Mouse (Mus musculus): ENCODE results near the gene Camta2. TPM values are rescaled to one million over a fixed set of nuclear protein-coding genes. Genes with fewer than 3 reads are reported as not detected.

Gene Camta2
- polyA plus RNA-seq, 1 experiment from 2014 or later = 8.7 TPM

GRCm38 (mm10) chr11:70641241-70641640 is 46.7 kb downstream of the Camta2 start:
- H3K4me3 ChIP-seq (ENCODE audit: low read depth, low read length) = no peak overlapping the region
- peaks cover 7% of the 10 kb centered on the region for H3K4me1 ChIP-seq (ENCODE audit: control insufficient read depth, insufficient read depth, low read length)
- no peaks in the 10 kb centered on the region for H3K27me3 ChIP-seq (replicated peaks; ENCODE audit: control insufficient read depth, insufficient read depth, low read length)
- H3K36me3 ChIP-seq (ENCODE audit: control insufficient read depth, insufficient read depth, low read length) = peaks cover 21% of the 10 kb centered on the region
- H3K27ac ChIP-seq (ENCODE audit: low read depth, low read length) = no peak overlapping the region
- DNase-seq (ENCODE audit: low spot score) (no peak), ATAC-seq (no peak)
- no peak overlapping the region for H3K9ac ChIP-seq (ENCODE audit: low read length)
- H3K9me3 ChIP-seq (replicated peaks; ENCODE audit: control insufficient read depth, low read length) = no peaks in the 10 kb centered on the region
- no peak overlapping the region for H3K4me2 ChIP-seq (ENCODE audit: low read length)
- 90% methylated on average over 7 of the region's 7 CpGs for WGBS

- Histone ChIP-seq H3K9ac (ENCODE audit: low read length) (no peak overlapping the region), H3K4me3 (ENCODE audit: low read depth, low read length) (no peak overlapping the region), H3K4me1 (ENCODE audit: control insufficient read depth, insufficient read depth, low read length) (no peaks in the 10 kb centered on the region), H3K27ac (ENCODE audit: low read depth, low read length) (no peak overlapping the region), H3K27me3 (replicated peaks; ENCODE audit: control insufficient read depth, insufficient read depth, low read length) (no peaks in the 10 kb centered on the region), H3K36me3 (ENCODE audit: control insufficient read depth, insufficient read depth, low read length) (peaks cover 15% of the 10 kb centered on the region), H3K4me2 (ENCODE audit: low read length) (no peak overlapping the region), H3K9me3 (replicated peaks; ENCODE audit: control insufficient read depth, low read length) (no peaks in the 10 kb centered on the region)
- ATAC-seq = no peak
- WGBS = 88% methylated on average over 8 of the region's 8 CpGs
- no peak for DNase-seq (ENCODE audit: low spot score)
Observed at GRCm38 (mm10) chr11:70639976-70640375, 47.9 kb downstream of the Camta2 start.

GRCm38 (mm10) chr11:70638714-70639278 is 49.1 kb downstream of the Camta2 start, which contains the start of gene Gp1ba:
Gp1ba (plus strand) TSS chr11:70639122.
- ATAC-seq (no peak), DNase-seq (ENCODE audit: low spot score) (no peak)
- Histone ChIP-seq H3K4me1 (ENCODE audit: control insufficient read depth, insufficient read depth, low read length) (no peaks in the 10 kb centered on the region), H3K9ac (ENCODE audit: low read length) (no peak within 1 kb of the TSS), H3K4me3 (ENCODE audit: low read depth, low read length) (no peak within 1 kb of the TSS), H3K9me3 (replicated peaks; ENCODE audit: control insufficient read depth, low read length) (no peaks in the 10 kb centered on the region), H3K36me3 (ENCODE audit: control insufficient read depth, insufficient read depth, low read length) (peaks cover 7% of the 10 kb centered on the region; the same call in 1 of the 2 replicates), H3K27ac (ENCODE audit: low read depth, low read length) (no peak within 1 kb of the TSS), H3K27me3 (replicated peaks; ENCODE audit: control insufficient read depth, insufficient read depth, low read length) (no peaks in the 10 kb centered on the region), H3K4me2 (ENCODE audit: low read length) (no peak within 1 kb of the TSS)
- whole genome bisulfite sequencing = 49% methylated on average over 5 of the region's 5 CpGs

- Histone ChIP-seq H3K4me1 (ENCODE audit: control insufficient read depth, insufficient read depth, low read length) (no peaks in the 10 kb centered on the region), H3K36me3 (ENCODE audit: control insufficient read depth, insufficient read depth, low read length) (peaks cover 7% of the 10 kb centered on the region; the same call in 1 of the 2 replicates), H3K9ac (ENCODE audit: low read length) (no peak overlapping the region), H3K4me3 (ENCODE audit: low read depth, low read length) (no peak overlapping the region), H3K27ac (ENCODE audit: low read depth, low read length) (no peak overlapping the region), H3K27me3 (replicated peaks; ENCODE audit: control insufficient read depth, insufficient read depth, low read length) (no peaks in the 10 kb centered on the region), H3K9me3 (replicated peaks; ENCODE audit: control insufficient read depth, low read length) (no peaks in the 10 kb centered on the region), H3K4me2 (ENCODE audit: low read length) (no peak overlapping the region)
- DNase-seq (ENCODE audit: low spot score) = no peak
- no peak for ATAC-seq
- 90% methylated on average over 1 of the region's 1 CpGs for WGBS
Observed at GRCm38 (mm10) chr11:70638293-70638692, 49.6 kb downstream of the Camta2 start.

GRCm38 (mm10) chr11:70637764-70638163 is 50.1 kb downstream of the Camta2 start:
- Histone ChIP-seq H3K9ac (ENCODE audit: low read length) (no peak overlapping the region), H3K4me2 (ENCODE audit: low read length) (no peak overlapping the region), H3K27me3 (replicated peaks; ENCODE audit: control insufficient read depth, insufficient read depth, low read length) (no peaks in the 10 kb centered on the region), H3K36me3 (ENCODE audit: control insufficient read depth, insufficient read depth, low read length) (peaks cover 4% of the 10 kb centered on the region; the same call in 1 of the 2 replicates), H3K27ac (ENCODE audit: low read depth, low read length) (no peak overlapping the region), H3K4me3 (ENCODE audit: low read depth, low read length) (no peak overlapping the region), H3K9me3 (replicated peaks; ENCODE audit: control insufficient read depth, low read length) (no peaks in the 10 kb centered on the region), H3K4me1 (ENCODE audit: control insufficient read depth, insufficient read depth, low read length) (no peaks in the 10 kb centered on the region)
- WGBS = 100% methylated on average over 1 of the region's 1 CpGs
- no peak for DNase-seq (ENCODE audit: low spot score)
- no peak for ATAC-seq

- ATAC-seq = no peak
- Histone ChIP-seq H3K36me3 (ENCODE audit: control insufficient read depth, insufficient read depth, low read length) (no peaks in the 10 kb centered on the region), H3K9ac (ENCODE audit: low read length) (no peak overlapping the region), H3K4me2 (ENCODE audit: low read length) (no peak overlapping the region), H3K4me1 (ENCODE audit: control insufficient read depth, insufficient read depth, low read length) (no peaks in the 10 kb centered on the region), H3K27me3 (replicated peaks; ENCODE audit: control insufficient read depth, insufficient read depth, low read length) (no peaks in the 10 kb centered on the region), H3K9me3 (replicated peaks; ENCODE audit: control insufficient read depth, low read length) (no peaks in the 10 kb centered on the region), H3K27ac (ENCODE audit: low read depth, low read length) (no peak overlapping the region), H3K4me3 (ENCODE audit: low read depth, low read length) (no peak overlapping the region)
- no peak for DNase-seq (ENCODE audit: low spot score)
- WGBS = 79% methylated on average over 4 of the region's 4 CpGs
Observed at GRCm38 (mm10) chr11:70635601-70636000, 52.3 kb downstream of the Camta2 start.

GRCm38 (mm10) chr11:70630129-70630528 is 57.8 kb downstream of the Camta2 start:
- no peak for DNase-seq (ENCODE audit: low spot score)
- H3K9ac ChIP-seq (ENCODE audit: low read length) = no peak overlapping the region
- no peaks in the 10 kb centered on the region for H3K27me3 ChIP-seq (replicated peaks; ENCODE audit: control insufficient read depth, insufficient read depth, low read length)
- no peak overlapping the region for H3K4me2 ChIP-seq (ENCODE audit: low read length)
- no peaks in the 10 kb centered on the region for H3K4me1 ChIP-seq (ENCODE audit: control insufficient read depth, insufficient read depth, low read length)
- H3K36me3 ChIP-seq (ENCODE audit: control insufficient read depth, insufficient read depth, low read length) = no peaks in the 10 kb centered on the region
- ATAC-seq = no peak
- H3K9me3 ChIP-seq (replicated peaks; ENCODE audit: control insufficient read depth, low read length) = no peaks in the 10 kb centered on the region
- no peak overlapping the region for H3K4me3 ChIP-seq (ENCODE audit: low read depth, low read length)
- 70% methylated on average over 7 of the region's 7 CpGs for WGBS
- H3K27ac ChIP-seq (ENCODE audit: low read depth, low read length) = no peak overlapping the region

- no peaks in the 10 kb centered on the region for H3K9me3 ChIP-seq (replicated peaks; ENCODE audit: control insufficient read depth, low read length)
- DNase-seq (ENCODE audit: low spot score) (no peak), ATAC-seq (no peak)
- H3K27ac ChIP-seq (ENCODE audit: low read depth, low read length) = no peak overlapping the region
- H3K27me3 ChIP-seq (replicated peaks; ENCODE audit: control insufficient read depth, insufficient read depth, low read length) = no peaks in the 10 kb centered on the region
- no peak overlapping the region for H3K4me3 ChIP-seq (ENCODE audit: low read depth, low read length)
- H3K36me3 ChIP-seq (ENCODE audit: control insufficient read depth, insufficient read depth, low read length) = no peaks in the 10 kb centered on the region
- no peak overlapping the region for H3K4me2 ChIP-seq (ENCODE audit: low read length)
- H3K4me1 ChIP-seq (ENCODE audit: control insufficient read depth, insufficient read depth, low read length) = no peaks in the 10 kb centered on the region
- H3K9ac ChIP-seq (ENCODE audit: low read length) = no peak overlapping the region
- 58% methylated on average over 5 of the region's 5 CpGs for WGBS
Observed at GRCm38 (mm10) chr11:70629557-70629956, 58.3 kb downstream of the Camta2 start.

GRCm38 (mm10) chr11:70628431-70628830 is 59.5 kb downstream of the Camta2 start:
- Histone ChIP-seq H3K4me1 (ENCODE audit: control insufficient read depth, insufficient read depth, low read length) (no peaks in the 10 kb centered on the region), H3K9me3 (replicated peaks; ENCODE audit: control insufficient read depth, low read length) (no peaks in the 10 kb centered on the region), H3K27ac (ENCODE audit: low read depth, low read length) (no peak overlapping the region), H3K9ac (ENCODE audit: low read length) (no peak overlapping the region), H3K4me3 (ENCODE audit: low read depth, low read length) (no peak overlapping the region), H3K27me3 (replicated peaks; ENCODE audit: control insufficient read depth, insufficient read depth, low read length) (no peaks in the 10 kb centered on the region), H3K4me2 (ENCODE audit: low read length) (no peak overlapping the region), H3K36me3 (ENCODE audit: control insufficient read depth, insufficient read depth, low read length) (no peaks in the 10 kb centered on the region)
- ATAC-seq (no peak), DNase-seq (ENCODE audit: low spot score) (no peak)
- WGBS = 79% methylated on average over 2 of the region's 2 CpGs

Measured in forebrain, embryonic 14.5 days (tissue).